Mouse (Mus musculus) gastrocnemius, adult 8-10 months (tissue): Measurements from ENCODE around the gene Vmn1r188. TPM values are rescaled to one million over a fixed set of nuclear protein-coding genes. Genes with fewer than 3 reads are reported as not detected.
A peak's percentile ranks its signal among the peaks of the same experiment; 100 is the strongest.
"Not testable (repeated sequence)": the region's sequence is repeated elsewhere in the genome, so short reads cannot be mapped to it uniquely, and the experiment has no call there.

Experiments used
- DNase-seq, 2 experiments: peaks; one replicate each; pipeline ENCODE4 v3.0.0; 2022; ENCODE audit warnings: low spot score in 2 of 2
- microRNA-seq: library from miRNA; unstranded; fragments of <30 nt; microRNA quantifications from one replicate; pipeline ENCODE4 v1.2.0, GENCODE M21; 2022
- total RNA-seq, 4 experiments: library from RNA; stranded (reverse); gene quantifications; 2 replicates each; pipeline ENCODE4 v1.2.4; 2022

Gene Vmn1r188
- total RNA-seq, 4 experiments from 2014 or later: not detected

DNA sequence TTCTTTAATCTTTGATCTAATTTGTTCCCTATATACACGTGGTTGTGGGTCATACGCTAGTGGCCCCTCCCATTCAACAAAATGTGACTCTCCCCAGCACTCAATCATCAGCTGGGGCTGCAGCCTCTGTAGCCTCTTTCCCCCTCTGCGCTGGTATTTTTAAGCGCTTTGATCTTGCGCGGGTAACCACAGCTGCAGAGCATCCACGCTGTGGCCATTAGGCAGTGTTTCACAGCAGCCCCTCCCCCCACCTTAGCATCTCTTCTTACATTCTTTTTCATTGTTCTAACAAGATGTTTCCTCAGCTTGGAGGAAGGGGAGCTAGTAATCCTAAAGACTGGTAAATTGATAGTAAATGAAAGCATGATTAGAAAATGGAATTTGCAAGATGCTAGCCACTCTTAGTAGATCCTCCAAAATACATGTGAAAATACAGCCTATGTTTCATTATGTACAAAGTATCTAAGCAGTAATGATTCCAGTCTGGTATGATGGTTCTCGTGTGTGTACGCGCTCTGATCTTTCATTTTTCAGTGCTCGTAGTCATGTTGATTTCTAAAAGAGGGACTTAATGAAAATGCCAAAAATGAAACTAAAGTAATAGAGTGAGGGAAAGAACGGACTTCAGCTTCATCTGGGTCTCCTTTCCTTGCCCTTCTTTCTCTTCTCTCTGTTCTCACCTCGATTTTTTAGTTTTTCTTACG, 34.4 kb upstream of the Vmn1r188 start:
- DNase-seq: no peak

DNA sequence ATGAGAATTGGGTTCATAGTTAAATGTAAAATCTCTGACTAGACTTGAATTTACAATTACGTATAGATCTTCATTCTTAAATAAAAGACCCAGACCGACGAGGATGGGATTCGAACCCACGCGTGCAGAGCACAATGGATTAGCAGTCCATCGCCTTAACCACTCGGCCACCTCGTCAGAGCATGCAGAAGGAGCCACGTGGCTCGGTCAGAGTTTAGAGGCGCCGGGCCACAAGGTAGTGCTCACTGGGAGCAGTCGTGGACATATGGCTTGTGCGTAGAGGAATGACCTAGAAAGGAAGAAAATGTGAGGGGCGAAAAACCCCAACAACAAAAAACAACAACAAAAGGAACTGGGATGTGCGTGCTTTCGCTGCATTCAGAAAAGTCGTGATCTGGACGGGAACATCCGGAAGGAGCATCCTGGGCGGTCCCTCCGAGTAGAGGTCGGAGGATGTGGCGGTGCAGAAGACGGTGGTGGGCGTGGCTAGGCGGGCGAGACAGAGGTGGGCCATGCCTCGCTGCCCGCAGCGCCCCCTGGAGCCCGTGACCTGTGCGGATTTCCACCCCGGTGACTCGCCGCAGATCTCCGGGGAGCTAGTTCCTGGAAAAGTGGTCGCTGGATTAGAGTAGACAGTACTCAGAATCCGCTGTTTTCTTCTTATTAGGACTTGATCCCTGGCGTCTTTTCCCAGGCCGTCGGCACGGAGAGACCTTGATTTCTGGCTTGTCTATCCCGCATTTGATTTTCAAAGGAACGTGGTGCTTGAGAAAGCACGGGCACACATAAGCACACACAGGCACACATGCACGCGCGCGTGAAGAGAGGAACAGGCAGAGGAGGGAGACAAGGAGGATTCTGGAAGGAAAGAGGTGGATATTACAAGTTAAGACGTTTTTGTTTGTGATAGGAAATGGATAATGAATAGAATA, 33.4 kb upstream of the Vmn1r188 start:
- DNase-seq: peak; percentile 71 to 77

DNA sequence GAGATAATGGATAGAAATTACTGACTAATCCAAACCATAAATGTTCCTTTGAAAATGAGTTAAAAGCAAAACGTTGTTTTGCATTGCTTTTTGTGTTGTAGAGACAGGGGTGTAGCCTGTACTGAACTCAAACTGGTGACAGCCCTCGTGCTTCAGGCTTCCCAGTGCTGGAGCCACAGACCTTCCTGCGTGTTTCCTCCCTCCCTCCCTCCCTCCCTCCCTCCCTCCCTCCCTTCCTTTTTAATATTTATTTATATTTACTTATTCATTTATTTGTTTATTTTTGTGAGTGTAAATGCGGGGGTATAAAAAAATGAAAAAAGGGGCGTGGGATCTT, 32.7 kb upstream of the Vmn1r188 start:
- DNase-seq: no peak

GRCm38 (mm10) chr13:22053754-22054153, 30.5 kb upstream of the Vmn1r188 start:
- no peak for DNase-seq

GRCm38 (mm10) chr13:22061422-22061821, 22.8 kb upstream of the Vmn1r188 start:
- DNase-seq: no peak

GRCm38 (mm10) chr13:22063468-22063867, 20.8 kb upstream of the Vmn1r188 start:
- DNase-seq: no peak

DNA sequence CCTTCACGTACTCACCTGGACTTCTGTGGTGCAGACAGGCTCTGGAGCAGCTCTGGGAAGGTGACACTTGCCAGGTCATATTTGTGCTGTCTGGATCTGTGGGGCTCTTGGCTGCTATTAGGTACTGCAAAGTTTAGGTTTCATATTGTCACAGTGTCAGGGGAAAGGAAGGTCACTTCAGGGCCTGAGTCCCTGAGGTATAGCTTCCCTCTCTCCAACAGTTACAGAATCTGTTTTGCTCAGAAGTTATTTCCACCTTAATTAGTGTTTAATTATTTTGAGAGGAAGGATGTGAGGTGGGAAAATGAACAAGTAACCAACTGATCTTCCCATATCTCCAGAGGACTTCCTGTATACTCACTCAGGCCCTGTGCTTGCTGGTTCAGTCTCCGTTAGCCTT, 21.5 kb downstream of the Vmn1r188 start, which contains the start of gene Vmn1r189:
Gene Vmn1r189 (minus strand): TSS at position 101 of the 400 bp plus-strand sequence.
- DNase-seq: not testable (repeated sequence)

GRCm38 (mm10) chr13:22136495-22137293, 52.5 kb downstream of the Vmn1r188 start:
- DNase-seq: not testable (repeated sequence)

Small RNA genes within 50 kb of the gene (microRNA-seq; reads per million reads assigned to microRNA genes)
- gene Gm26300 (not detected), gene Gm44390 (not detected), gene Gm44486 (not detected)

Other genes with a start within 250 kb of the Vmn1r188 start
- 1 to 10 TPM in 1 of 4 experiments, under 1 TPM in 3; 0.48 to 1.4 (median 0.80) TPM for gene Zfp184, start 139.3 kb upstream of the Vmn1r188 start, total RNA-seq
- gene Pom121l2, start 103.2 kb upstream of the Vmn1r188 start, total RNA-seq: not detected
- not detected for gene Prss16, start 74.7 kb upstream of the Vmn1r188 start, total RNA-seq
- gene Hist1h2ah, start 48.9 kb upstream of the Vmn1r188 start, total RNA-seq: 1 to 10 TPM in 3 of 4 experiments, not detected in 1; 3.0 to 6.5 (median 5.3) TPM
- gene Hist1h2bk, start 48.6 kb upstream of the Vmn1r188 start, total RNA-seq: 1 to 10 TPM in 1 of 4 experiments, under 1 TPM in 1, not detected in 2; 0.75 to 7.0 TPM
- 10 to 100 TPM; 28.5 to 37.8 (median 35.7) TPM for gene Hist1h4i, start 43.1 kb upstream of the Vmn1r188 start, total RNA-seq
- 1 to 10 TPM in 3 of 4 experiments, not detected in 1; 2.3 to 4.2 (median 2.6) TPM for gene Hist1h2ag, start 41.5 kb upstream of the Vmn1r188 start, total RNA-seq
- 1 to 10 TPM in 2 of 4 experiments, under 1 TPM in 2; 0.75 to 2.9 (median 1.3) TPM for gene Hist1h2bj, start 41.2 kb upstream of the Vmn1r188 start, total RNA-seq
- gene Vmn1r189, start 21.4 kb downstream of the Vmn1r188 start, total RNA-seq: not detected
- gene Vmn1r191, start 99.5 kb downstream of the Vmn1r188 start, total RNA-seq: not detected
- not detected for gene Vmn1r192, start 106.7 kb downstream of the Vmn1r188 start, total RNA-seq
- not detected for gene Vmn1r193, start 138.7 kb downstream of the Vmn1r188 start, total RNA-seq
- not detected for gene Vmn1r194, start 159.8 kb downstream of the Vmn1r188 start, total RNA-seq
- gene Vmn1r195, start 186.1 kb downstream of the Vmn1r188 start, total RNA-seq: not detected
- gene Vmn1r196, start 205.5 kb downstream of the Vmn1r188 start, total RNA-seq: not detected
- gene Vmn1r197, start 240.1 kb downstream of the Vmn1r188 start, total RNA-seq: not detected